Mouse (Mus musculus): ENCODE measurements around the gene Spi1.
"Not testable (repeated sequence)": the region's sequence is repeated elsewhere in the genome, so short reads cannot be mapped to it uniquely, and the experiment has no call there.

Gene Spi1

GRCm38 (mm10) chr2:91081775-91082695, at the start of gene Spi1:
TSS of gene Spi1 (plus strand) at chr2:91082390.
- no peak for DNase-seq

GRCm38 (mm10) chr2:91033000-91033399, 49.2 kb upstream of the Spi1 start:
- no peak for DNase-seq

- peak; percentile 31 to 56 for DNase-seq
These were observed 46.8 kb upstream of the Spi1 start, which contains the start of gene Rapsn for GRCm38 (mm10) chr2:91035385-91035784. TSS of gene Rapsn (plus strand) at chr2:91035620.

GRCm38 (mm10) chr2:91041786-91042185, 40.4 kb upstream of the Spi1 start:
- no peak for DNase-seq

DNA sequence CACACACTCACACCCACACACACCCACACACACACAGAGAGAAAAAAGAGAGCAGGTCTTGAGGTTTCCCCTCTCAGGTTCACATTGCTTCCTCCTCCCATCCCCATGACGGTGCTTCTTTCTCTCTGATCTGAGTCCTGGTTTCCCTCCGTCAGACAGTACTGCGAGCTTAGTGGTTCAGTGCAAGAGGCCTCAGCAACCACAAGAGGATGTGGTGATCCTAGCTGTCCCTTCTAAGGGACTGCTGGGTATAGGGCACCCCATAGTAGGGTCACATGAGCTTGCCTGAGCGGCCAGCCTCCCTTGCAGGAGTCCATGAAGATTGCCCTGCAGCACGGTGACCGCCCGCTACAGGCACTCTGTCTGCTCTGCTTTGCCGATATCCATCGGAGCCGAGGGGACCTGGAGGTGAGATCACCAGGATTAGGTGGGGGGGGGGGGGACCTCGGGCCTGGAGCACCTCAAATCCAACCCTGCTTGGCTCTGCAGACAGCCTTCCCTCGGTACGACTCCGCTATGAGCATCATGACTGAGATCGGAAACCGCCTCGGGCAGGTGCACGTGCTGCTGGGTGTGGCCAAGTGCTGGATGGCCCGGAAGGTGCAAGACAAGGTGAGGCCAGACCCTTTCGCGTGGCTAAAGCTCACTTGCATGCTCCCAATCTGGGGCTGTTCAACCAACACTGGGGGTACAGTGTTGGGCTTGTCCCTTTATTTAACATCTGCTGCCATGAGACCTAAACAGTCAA, 39.4 kb upstream of the Spi1 start:
- DNase-seq: no peak

DNA sequence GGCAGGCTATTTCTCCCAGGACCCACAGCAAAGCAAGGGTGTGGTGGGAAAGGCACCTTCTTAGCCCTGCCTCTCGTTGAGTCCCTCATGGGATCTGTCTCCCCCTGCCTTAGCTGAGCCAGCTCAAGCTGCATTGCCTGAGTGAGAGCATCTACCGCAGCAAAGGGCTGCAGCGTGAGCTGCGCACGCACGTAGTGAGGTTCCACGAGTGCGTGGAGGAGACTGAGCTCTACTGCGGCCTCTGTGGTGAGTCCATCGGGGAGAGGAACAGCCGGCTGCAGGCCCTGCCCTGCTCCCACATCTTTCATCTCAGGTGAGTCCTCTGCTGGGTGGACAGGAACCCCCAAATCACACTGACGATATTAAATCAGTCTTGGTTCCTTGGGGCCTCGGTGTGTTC, 37.5 kb upstream of the Spi1 start:
- no peak for DNase-seq

DNA sequence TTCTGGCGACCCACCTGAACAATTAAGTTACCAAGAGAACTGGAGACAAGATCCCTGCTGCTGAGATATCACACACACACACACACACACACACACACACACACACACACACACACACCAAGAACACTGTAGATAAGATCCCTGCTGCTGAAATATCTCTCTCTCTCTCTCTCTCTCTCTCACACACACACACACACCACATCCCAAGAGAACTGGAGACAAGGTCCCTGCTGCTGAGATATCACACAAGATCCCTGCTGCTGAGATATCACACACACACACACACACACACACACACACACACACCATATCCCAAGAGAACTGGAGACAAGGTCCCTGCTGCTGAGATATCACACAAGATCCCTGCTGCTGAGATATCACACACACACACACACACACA, 36.4 kb upstream of the Spi1 start:
- not testable (repeated sequence) for DNase-seq

- DNase-seq: peak in 1 of 2 experiments; percentile 31
These were observed 34.8 kb upstream of the Spi1 start for GRCm38 (mm10) chr2:91047359-91047758.

DNA sequence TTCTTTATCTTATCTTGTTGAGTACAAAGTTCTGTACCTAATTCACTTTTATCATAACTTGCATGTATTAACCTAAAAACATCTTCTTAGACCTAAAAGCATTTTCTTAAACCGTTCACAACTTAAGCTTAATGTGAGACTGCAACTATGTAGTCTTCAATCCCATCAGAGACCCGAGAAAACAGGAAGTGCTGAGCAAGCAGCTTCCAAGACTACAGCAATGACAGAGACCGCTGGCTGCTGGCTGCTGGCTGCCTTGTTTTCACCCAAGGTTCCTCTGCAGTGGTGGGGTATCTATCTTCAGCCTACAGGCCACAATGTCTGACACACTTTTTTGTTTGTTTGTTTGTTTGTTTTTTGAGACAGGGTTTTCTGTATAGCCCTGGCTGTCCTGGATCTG, 30.3 kb upstream of the Spi1 start:
- no peak for DNase-seq

DNA sequence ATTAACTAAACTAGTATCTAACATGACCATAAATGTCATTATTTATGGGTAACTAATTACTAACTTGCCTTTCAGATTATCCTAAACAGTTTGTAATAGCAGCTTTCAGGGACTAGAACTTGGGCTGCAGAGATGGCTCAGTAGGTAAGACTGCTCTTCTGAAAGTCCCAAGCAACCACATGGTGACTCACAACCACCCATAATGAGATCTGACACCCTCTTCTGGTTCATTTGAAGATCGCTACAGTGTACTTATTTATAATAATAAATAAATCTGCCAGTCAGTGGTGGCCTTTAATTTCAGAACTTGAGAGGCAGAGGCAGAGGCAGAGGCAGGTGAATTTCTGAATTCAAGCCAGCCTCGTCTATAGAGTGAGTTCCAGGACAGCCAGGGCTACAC, 29.4 kb upstream of the Spi1 start:
- no peak for DNase-seq

DNA sequence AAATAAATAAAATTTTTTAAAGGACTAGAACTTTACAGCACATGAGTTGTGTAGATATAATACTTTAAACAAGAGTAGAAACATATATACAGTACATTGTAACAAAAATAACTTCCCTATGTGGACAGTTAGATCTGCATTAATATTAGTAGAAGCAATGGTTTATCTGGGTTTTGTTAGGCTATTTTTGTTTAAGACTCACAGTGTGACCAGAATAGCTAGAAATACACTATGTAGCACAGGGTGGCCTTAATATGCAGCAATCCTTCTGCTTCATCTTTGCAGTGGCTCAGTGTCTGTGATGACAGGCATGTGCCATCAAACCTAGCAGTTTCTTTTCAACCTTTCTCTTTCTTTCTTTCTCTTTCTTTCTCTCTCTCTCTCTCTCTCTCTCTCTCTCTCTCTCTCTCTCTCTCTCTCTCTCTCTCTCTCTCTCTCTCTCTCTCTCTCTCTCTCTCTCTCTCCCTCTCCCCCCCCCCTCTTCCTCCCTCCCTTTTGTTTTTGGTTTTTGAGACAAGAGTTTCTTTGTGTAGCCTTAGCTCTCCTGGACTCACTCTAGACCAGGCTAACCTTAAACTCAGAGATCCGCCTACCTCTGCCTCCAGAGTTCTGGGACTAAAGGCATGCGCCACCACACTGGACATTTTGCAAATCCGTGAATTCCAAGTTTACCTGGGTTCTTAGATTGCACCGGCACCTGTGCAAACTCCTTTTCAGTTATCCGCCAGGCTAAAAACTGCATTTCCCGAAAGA, 28.8 kb upstream of the Spi1 start:
- no peak for DNase-seq

GRCm38 (mm10) chr2:91053934-91054382, 28.2 kb upstream of the Spi1 start, which contains the start of gene Psmc3:
TSS of gene Psmc3 (plus strand) at chr2:91054009.
- DNase-seq: peak; percentile 98 to 99

DNA sequence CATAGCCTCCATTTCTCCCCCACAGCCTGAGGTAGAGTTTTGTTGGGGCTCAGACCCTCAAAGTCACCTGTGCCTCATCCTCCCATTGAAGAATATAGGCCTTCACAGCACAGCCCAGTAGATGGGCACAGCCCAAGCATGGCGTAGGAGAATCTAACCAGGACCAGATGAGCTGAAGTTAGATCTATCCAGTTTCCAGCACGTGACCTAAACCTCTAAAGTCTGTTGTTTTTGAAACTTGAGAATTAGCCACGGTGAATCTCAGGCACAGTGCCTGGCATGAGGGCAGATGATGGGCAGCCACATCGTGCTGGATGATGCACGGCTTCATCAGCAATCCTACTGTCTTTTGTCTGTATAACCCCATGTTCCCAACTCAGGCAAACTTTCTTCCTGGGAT, 23.8 kb upstream of the Spi1 start:
- DNase-seq: no peak

DNA sequence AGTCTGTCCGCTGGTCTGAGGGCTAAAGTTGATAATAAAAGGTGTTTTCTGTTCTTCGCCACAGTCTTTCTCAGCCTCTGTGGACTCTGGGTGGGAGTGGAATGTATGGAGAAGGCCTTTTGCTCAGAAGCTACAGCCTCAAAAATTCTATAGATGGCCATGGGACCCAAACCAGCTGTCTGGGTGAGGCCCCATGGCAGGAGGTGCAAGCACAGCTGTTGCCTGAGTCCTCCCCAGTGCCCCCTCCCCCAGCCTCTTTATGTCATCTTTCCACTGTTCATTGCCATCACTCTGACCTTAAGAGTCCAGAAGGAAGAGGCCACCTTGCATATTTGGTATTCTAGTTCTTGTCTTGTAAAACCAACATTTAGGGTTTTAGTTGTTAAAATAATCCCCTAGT, 22.8 kb upstream of the Spi1 start:
- DNase-seq: no peak

DNA sequence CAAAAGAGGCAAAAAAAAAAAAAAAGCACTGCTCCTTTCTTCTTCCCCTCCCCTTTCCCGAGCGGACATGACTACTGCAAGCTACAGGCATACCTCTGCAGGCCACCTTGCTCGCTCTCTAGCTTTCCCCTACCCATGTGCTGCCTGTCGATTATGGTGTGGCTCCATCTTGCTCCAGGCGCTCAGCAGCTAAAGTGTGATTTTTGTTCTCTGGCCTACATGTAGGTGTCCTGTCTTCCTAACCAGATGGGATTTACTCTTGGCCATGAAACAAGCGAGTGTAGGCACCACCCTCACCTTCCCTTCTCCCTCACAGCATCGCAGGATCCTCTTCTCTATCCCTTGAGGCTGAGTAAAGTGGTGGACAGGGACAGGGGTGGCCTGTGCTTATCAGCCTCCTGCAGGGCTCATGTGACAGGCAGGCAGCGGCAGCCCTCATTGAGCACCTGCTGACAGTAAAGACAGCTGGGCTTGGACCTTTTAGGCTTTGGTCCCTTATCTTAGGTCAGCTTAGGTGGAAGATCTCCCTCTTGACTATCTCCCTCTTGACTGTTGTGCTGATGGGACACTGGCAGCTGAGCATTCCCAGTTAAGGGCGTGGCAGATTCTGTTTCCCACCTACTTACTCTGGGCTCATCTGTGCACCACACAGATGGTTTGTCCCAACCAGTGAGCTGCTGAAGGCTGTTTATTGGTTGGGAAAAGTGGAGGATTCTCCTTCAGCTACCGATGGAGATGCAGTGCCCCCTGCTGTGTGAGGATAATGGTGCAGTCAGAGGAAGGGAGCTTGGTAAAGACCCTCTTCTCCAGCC, 21.4 kb upstream of the Spi1 start:
- peak; percentile 74 to 78 for DNase-seq

GRCm38 (mm10) chr2:91061849-91062481, 20.2 kb upstream of the Spi1 start:
- peak; percentile 67 to 71 for DNase-seq

DNA sequence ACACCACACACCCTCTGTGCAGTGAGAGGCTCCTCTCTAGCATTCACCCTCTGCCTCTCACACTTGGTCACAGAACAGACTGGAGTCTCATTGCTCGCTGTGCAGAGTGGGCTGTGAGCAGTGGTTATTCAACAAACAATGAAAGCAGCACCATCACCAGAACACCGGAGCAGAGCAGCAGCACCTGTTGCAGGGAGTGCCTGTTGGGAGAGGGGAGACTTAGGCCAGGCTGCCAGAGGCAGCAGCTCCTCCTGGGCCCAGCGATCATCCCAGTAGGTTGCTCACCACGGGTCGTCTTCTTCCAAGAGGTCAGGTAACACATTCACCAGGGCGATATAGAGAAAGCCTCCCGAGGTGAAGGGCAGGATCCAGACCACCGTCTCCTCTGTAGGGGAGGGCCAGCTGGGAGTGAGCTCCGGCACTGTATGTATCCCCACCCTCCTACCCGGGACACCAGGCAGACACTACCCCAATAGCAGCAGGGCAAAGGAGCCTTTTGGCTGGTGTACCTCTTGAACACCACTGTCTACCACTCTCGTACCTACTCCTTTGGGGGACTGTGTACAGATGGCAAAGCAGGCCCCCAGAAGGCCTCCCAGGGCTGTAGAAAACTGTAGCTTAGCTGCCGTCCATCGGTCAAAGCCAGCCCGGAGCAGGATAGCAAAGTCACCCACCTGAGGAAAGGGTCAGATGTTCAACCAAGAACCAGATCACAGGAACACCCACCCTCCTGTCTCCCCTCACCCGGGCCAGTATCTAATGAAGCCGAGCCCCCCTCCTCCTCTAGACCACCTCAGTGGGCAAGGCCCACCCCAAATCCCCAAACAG, 19.2 kb upstream of the Spi1 start:
- no peak for DNase-seq

- DNase-seq: no peak
These were observed 18.0 kb upstream of the Spi1 start for GRCm38 (mm10) chr2:91064211-91064610.

GRCm38 (mm10) chr2:91065544-91065943, 16.6 kb upstream of the Spi1 start:
- peak; percentile 67 to 71 for DNase-seq

- no peak for DNase-seq
These were observed 15.7 kb upstream of the Spi1 start for GRCm38 (mm10) chr2:91066455-91066854.

All from kidney, postnatal 4 days (tissue).